Mouse (Mus musculus) midbrain, embryonic 16.5 days (tissue): Measurements from ENCODE around the gene Tmem35b. TPM values are rescaled to one million over a fixed set of nuclear protein-coding genes. Genes with fewer than 3 reads are reported as not detected.

ENCODE experiments used
- ATAC-seq: fragments of 200-750 bp; cut with Nextera tagmentation; 2 replicates; pipeline ENCODE4 v1.8.0; 2017; ENCODE audit warnings: moderate TSS enrichment
- H3K27ac ChIP-seq: fragments of 300-500 bp; sonication (generic); 2 replicates; pipeline ENCODE4 v1.5.1; 2014; ENCODE audit warnings: mild to moderate bottlenecking, low read length, mixed read lengths
- H3K27me3 ChIP-seq: fragments of 300-500 bp; sonication (generic); 2 replicates; pipeline ENCODE4 v1.6.1; 2014; ENCODE audit warnings: low read depth, low read length, mixed read lengths; ENCODE audit not compliant: control insufficient read depth, insufficient read depth
- H3K36me3 ChIP-seq: fragments of 300-500 bp; sonication (generic); 2 replicates; pipeline ENCODE4 v1.6.1; 2014; ENCODE audit warnings: mild to moderate bottlenecking, low read length, moderate library complexity, mixed read lengths; ENCODE audit not compliant: control insufficient read depth, insufficient read depth
- H3K4me1 ChIP-seq: fragments of 300-500 bp; sonication (generic); 2 replicates; pipeline ENCODE4 v1.6.1; 2014; ENCODE audit warnings: mild to moderate bottlenecking, low read length, mixed read lengths; ENCODE audit not compliant: control insufficient read depth, insufficient read depth
- H3K4me2 ChIP-seq: fragments of 300-500 bp; sonication (generic); 2 replicates; pipeline ENCODE4 v1.6.1; 2014; ENCODE audit warnings: mild to moderate bottlenecking, low read length, mixed read lengths
- H3K4me3 ChIP-seq: fragments of 300-500 bp; sonication (generic); 2 replicates; pipeline ENCODE4 v1.5.1; 2014; ENCODE audit warnings: low read depth, mild to moderate bottlenecking, low read length, moderate library complexity, mixed read lengths
- H3K9ac ChIP-seq: fragments of 300-500 bp; sonication (generic); 2 replicates; pipeline ENCODE4 v1.6.1; 2014; ENCODE audit warnings: low read depth, low read length, mixed read lengths
- H3K9me3 ChIP-seq: fragments of 300-500 bp; sonication (generic); replicated peaks from 2 replicates; pipeline ENCODE4 v1.6.1; 2014; ENCODE audit warnings: mild to moderate bottlenecking, low read length, mixed read lengths; ENCODE audit not compliant: control insufficient read depth, poor library complexity, severe bottlenecking
- WGBS: fragments of 180-500 bp; shearing (Covaris S2); extraction: QIAGEN DNeasy Blood & Tissue Kit; methylation state at CpG from one replicate; pipeline ENCODE4 v1.1.7; 2014; 5-methylcytosine and 5-hydroxymethylcytosine counted together
- polyA plus RNA-seq: library from polyadenylated mRNA; unstranded; fragments of >200 nt; fragmentation: Nextera tagmentation; extraction: Ambion mirVana; gene quantifications from 2 replicates; pipeline ENCODE4 v1.2.1, GENCODE M21; 2015

Tmem35b gene
- polyA plus RNA-seq, 1 experiment from 2014 or later = 18.1 TPM

DNA sequence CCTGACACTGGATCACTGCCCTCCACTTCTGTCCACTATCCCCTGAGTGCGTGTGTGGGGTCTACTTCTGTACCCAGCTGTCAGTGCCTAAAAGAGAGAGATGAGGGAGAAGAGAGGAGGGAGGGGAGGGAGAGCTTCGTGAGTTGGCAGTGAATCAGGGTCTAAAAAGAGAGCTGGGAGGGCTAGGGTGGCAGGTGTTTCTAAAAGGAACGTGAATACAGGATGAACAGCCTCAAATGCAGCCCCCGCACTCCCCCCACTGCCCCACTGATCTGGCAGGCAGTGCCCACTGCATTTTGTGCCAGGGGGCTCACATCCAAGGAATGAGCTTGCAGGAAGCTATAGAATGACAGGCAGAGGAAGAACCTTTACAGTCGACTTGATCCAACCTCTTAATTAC, 47.4 kb downstream of the Tmem35b start:
- ATAC-seq = no peak
- 35% methylated on average over 5 of the region's 5 CpGs for WGBS
- Histone ChIP-seq H3K4me1 (peaks cover 47% of the 10 kb centered on the region), H3K9ac (0 out of 2 replicates have a peak overlapping the region, but pooled peaks have one; percentile 30), H3K27ac (no peak overlapping the region), H3K9me3 (0 out of 2 replicates have a peak, but pooled peaks cover 2% of the 10 kb centered on the region), H3K36me3 (no peaks in the 10 kb centered on the region), H3K4me2 (peak overlapping the region; percentile 95), H3K4me3 (peak overlapping the region; percentile 4; the same call in 1 of the 2 replicates), H3K27me3 (no peaks in the 10 kb centered on the region)

DNA sequence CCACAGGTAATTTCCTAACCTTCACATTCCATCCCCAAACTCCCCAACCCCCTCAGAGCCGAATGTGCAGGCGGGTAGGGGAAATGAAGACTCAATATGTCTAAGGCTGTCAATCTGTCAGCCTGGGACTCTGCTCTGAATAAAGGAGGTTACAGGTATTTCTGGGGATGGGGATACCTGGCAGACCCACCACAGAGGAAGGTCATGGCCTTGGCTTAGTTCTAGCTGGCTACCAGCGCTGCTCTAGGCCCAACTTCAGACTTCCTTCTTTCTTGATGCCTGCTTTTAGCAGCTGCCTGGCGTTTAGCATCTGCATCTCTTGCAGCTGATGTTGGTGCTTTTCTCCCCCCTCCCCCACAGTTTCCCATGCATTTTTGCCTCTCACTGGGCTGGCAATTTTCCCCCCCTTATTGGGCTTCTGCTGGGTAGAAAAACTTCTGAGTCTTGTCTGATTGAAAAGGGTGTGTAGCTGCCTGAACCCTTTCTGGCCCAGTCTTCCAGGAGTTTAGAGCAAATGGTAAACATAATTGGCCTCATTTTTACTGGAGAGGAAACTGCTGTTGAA, 47.9 kb downstream of the Tmem35b start:
- no peak for ATAC-seq
- Histone ChIP-seq H3K4me1 (peaks cover 47% of the 10 kb centered on the region), H3K9ac (0 out of 2 replicates have a peak overlapping the region, but pooled peaks have one; percentile 30), H3K36me3 (no peaks in the 10 kb centered on the region), H3K27ac (0 out of 2 replicates have a peak overlapping the region, but pooled peaks have one; percentile 32), H3K27me3 (no peaks in the 10 kb centered on the region), H3K4me3 (no peak overlapping the region), H3K9me3 (no peaks in the 10 kb centered on the region), H3K4me2 (peak overlapping the region; percentile 95)
- WGBS = 53% methylated on average over 4 of the region's 4 CpGs

DNA sequence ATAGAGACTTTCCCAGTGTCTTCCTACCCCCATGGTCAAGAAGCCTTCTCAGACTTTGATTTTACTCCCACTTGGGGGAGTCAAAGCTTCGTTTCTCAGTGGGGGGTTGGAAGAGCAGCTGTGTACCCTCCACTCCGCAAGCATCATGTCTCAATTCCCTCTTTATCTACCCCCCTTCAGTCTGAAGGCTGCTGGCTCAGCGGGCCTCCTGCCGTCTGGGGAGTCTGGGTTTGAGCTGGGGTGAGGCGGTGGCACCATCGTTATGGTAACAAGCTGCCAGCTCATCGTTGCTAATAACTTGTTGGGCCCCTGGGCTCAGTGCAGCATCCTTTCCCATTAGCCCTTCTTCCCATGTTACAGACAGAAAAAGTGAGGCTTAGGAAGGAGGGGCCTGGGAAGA, 48.6 kb downstream of the Tmem35b start:
- Histone ChIP-seq H3K9me3 (no peaks in the 10 kb centered on the region), H3K36me3 (no peaks in the 10 kb centered on the region), H3K9ac (no peak overlapping the region), H3K27me3 (no peaks in the 10 kb centered on the region), H3K4me1 (peaks cover 47% of the 10 kb centered on the region), H3K4me2 (peak overlapping the region; percentile 30), H3K4me3 (0 out of 2 replicates have a peak overlapping the region, but pooled peaks have one; percentile 6), H3K27ac (no peak overlapping the region)
- no peak for ATAC-seq
- 15% methylated on average over 7 of the region's 7 CpGs for WGBS

DNA sequence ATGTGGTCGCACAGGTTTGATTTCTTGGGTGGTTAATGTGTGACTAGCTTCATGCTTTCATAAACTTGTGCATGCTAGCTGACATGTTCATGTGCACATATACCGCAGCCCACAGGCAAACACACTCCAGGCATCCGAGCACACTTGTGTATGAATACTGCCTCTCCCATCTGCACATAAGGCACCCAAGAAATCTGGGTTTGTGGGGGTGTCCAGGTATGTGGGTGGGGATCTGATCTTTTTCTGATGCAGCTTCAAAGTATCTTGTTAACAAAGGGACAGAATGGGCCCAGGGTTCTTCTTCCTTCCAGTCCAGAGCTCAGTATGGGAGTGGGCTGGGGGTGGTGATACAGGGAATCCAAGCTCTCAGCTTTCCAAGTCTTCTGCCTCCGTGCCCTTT, 49.1 kb downstream of the Tmem35b start:
- Histone ChIP-seq H3K4me2 (peak overlapping the region; percentile 43), H3K4me3 (no peak overlapping the region), H3K27me3 (no peaks in the 10 kb centered on the region), H3K9me3 (no peaks in the 10 kb centered on the region), H3K27ac (no peak overlapping the region), H3K4me1 (peaks cover 42% of the 10 kb centered on the region), H3K36me3 (no peaks in the 10 kb centered on the region), H3K9ac (peak overlapping the region; percentile 57; the same call in 1 of the 2 replicates)
- 70% methylated on average over 4 of the region's 4 CpGs for WGBS
- ATAC-seq = no peak

DNA sequence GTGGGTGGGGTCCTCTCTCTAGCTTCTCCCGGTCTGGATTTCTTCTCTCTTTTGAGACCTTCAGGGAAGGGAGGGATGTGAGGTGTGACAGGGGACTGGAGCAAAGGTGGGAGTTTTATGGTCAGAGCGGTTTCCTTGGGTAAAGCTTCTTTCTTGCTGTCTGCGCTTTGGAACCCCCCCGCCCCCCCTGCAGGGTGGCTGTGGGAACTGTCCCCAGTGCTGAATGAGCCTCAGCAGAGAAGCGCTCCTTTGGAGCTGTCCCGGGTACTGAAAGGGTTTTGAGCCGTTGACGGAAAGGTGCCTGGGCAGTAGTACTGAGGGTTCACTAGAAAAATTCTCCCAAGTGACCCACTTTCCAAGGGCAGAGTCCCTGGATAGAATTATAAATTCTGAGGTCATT, 50.0 kb downstream of the Tmem35b start:
- no peaks in the 10 kb centered on the region for H3K36me3 ChIP-seq
- no peak overlapping the region for H3K4me3 ChIP-seq
- H3K4me2 ChIP-seq = peak overlapping the region; percentile 43
- peaks cover 37% of the 10 kb centered on the region for H3K4me1 ChIP-seq
- no peaks in the 10 kb centered on the region for H3K27me3 ChIP-seq
- WGBS = 2% methylated on average over 8 of the region's 8 CpGs
- no peak overlapping the region for H3K27ac ChIP-seq
- no peak for ATAC-seq
- no peaks in the 10 kb centered on the region for H3K9me3 ChIP-seq
- H3K9ac ChIP-seq = no peak overlapping the region

DNA sequence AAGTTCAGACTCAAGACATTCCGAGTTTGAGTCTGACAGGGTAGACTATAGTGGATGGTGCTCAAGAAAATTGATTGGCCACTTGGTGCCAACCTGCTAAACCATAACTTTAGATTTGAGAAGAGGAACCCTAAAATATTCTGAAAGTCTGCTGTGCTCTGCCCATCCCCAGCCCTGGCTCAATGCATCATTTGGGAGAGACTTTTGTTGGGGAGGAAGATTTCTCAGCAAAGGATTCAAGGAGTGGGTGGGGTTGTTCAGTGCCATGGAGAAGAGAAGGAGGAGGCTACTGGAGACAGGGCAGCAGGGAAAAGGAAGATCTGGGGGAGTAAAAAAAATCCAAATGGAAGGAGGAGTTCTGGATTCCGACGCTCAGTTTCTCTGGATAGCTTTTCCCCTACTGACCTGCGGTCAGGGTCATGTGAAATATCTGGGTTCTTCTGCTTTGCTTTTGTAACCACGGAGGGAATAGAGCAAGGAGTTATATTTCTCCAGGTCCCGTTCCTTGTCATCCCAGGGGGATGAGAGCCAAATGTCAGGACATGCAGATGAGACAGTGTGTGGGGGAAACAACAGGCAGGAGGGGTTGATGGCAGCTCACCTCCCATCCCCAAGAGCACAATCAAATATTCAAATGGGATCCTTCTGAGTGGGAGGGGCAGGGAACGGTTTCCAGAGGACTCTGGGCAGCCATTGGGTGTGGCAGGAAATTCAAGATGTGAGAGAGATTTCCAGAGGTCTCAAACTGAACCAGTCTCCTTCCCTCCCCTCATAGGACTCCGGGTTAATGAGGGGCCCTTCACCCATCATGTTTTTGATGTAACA, 50.8 kb downstream of the Tmem35b start:
- WGBS = 62% methylated on average over 8 of the region's 8 CpGs
- ATAC-seq = no peak
- Histone ChIP-seq H3K9ac (no peak overlapping the region), H3K9me3 (no peaks in the 10 kb centered on the region), H3K4me2 (no peak overlapping the region), H3K4me3 (no peak overlapping the region), H3K36me3 (no peaks in the 10 kb centered on the region), H3K27ac (no peak overlapping the region), H3K4me1 (peaks cover 41% of the 10 kb centered on the region), H3K27me3 (no peaks in the 10 kb centered on the region)

DNA sequence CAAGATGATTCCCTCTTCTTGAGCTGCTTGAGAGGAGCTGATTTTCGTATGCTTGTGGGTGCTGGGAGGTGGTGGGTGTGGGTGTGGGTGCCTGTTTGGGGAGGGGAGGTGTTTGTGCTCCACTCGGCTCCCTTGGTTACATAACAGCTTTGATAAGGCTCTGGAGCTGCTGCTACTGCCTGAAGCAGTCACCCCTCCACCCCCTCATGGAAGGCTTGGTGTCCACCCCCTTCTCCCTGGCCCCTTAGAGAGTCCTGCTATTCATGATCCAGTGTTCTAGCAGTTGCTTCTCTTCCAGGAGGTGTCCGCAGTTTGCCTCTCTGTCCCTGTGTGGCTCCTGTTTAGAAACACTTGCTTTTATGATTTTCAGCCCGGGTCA, 51.4 kb downstream of the Tmem35b start:
- H3K4me1 ChIP-seq = peaks cover 43% of the 10 kb centered on the region
- 74% methylated on average over 4 of the region's 4 CpGs for WGBS
- H3K27ac ChIP-seq = no peak overlapping the region
- no peaks in the 10 kb centered on the region for H3K36me3 ChIP-seq
- H3K4me2 ChIP-seq = no peak overlapping the region
- H3K4me3 ChIP-seq = no peak overlapping the region
- H3K9me3 ChIP-seq = no peaks in the 10 kb centered on the region
- no peaks in the 10 kb centered on the region for H3K27me3 ChIP-seq
- no peak for ATAC-seq
- no peak overlapping the region for H3K9ac ChIP-seq

DNA sequence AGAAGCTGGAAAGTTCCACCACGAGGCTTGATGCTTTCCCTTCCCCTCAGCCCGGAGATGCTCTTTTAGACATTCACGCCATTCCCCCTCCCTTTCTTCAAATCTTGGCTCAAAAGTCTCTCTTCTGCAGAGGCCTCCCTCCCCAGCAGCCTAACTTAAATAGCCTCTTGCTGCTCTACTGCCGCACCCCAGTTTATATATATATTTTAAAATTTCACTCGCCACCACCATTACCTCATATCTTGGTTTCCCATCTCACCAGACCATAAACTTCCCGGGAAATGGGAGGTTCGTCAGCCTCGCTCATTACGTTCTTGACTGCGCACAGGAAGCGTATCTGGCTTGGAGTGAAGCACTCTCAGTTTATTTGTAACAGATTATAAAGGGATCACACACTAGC, 54.5 kb downstream of the Tmem35b start:
- WGBS = 85% methylated on average over 11 of the region's 11 CpGs
- Histone ChIP-seq H3K4me2 (no peak overlapping the region), H3K27ac (no peak overlapping the region), H3K27me3 (no peaks in the 10 kb centered on the region), H3K36me3 (no peaks in the 10 kb centered on the region), H3K4me1 (peaks cover 18% of the 10 kb centered on the region), H3K9me3 (no peaks in the 10 kb centered on the region), H3K4me3 (no peak overlapping the region), H3K9ac (no peak overlapping the region)
- ATAC-seq = no peak

DNA sequence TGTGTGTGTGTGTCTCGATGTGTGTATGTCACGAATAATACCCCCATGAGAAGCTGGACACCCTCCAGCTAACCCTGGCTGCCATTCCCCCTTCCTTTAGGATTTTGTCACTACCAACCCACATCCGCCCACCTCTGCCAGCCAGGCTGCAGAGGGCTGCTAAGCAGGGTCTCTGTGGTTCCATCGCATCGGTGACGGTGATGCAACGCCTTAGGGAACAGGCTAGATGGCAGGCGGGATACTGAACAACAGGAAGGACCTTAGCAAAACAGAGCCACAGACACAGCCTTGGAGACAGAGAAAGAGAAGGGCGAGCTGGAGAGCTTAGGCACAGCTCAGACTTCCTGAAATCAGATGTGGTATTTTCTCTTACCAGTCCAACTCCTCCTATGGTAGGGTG, 55.2 kb downstream of the Tmem35b start:
- H3K27ac ChIP-seq = no peak overlapping the region
- no peak for ATAC-seq
- H3K27me3 ChIP-seq = no peaks in the 10 kb centered on the region
- H3K36me3 ChIP-seq = no peaks in the 10 kb centered on the region
- H3K9ac ChIP-seq = no peak overlapping the region
- WGBS = 50% methylated on average over 9 of the region's 9 CpGs
- no peak overlapping the region for H3K4me3 ChIP-seq
- no peaks in the 10 kb centered on the region for H3K9me3 ChIP-seq
- H3K4me2 ChIP-seq = no peak overlapping the region
- H3K4me1 ChIP-seq = peaks cover 12% of the 10 kb centered on the region
